Mouse (Mus musculus) intestine, postnatal 0 days (tissue): ENCODE measurements around the gene Zfp119b. TPM values are rescaled to one million over a fixed set of nuclear protein-coding genes. Genes with fewer than 3 reads are reported as not detected.

Source experiments
- ATAC-seq: fragments of 200-750 bp; cut with Nextera tagmentation; 2 replicates; pipeline ENCODE4 v1.8.0; 2017; ENCODE audit warnings: mild to moderate bottlenecking, moderate TSS enrichment, moderate library complexity
- H3K27ac ChIP-seq: fragments of 300-500 bp; sonication (generic); 2 replicates; pipeline ENCODE4 v1.5.1; 2014; ENCODE audit warnings: mild to moderate bottlenecking, low read depth, low read length, moderate library complexity
- H3K27me3 ChIP-seq: fragments of 300-500 bp; sonication (generic); replicated peaks from 2 replicates; pipeline ENCODE4 v1.6.1; 2014; ENCODE audit warnings: low read length, mixed read lengths; ENCODE audit not compliant: control insufficient read depth, insufficient read depth
- H3K36me3 ChIP-seq: fragments of 300-500 bp; sonication (generic); 2 replicates; pipeline ENCODE4 v1.6.1; 2014; ENCODE audit warnings: mild to moderate bottlenecking, moderate library complexity; ENCODE audit not compliant: control insufficient read depth, insufficient read depth
- H3K4me1 ChIP-seq: fragments of 300-500 bp; sonication (generic); replicated peaks from 2 replicates; pipeline ENCODE4 v1.6.1; 2014; ENCODE audit warnings: antibody characterized with exemption, low read length, mixed read lengths; ENCODE audit not compliant: control insufficient read depth, insufficient read depth
- H3K4me2 ChIP-seq: fragments of 300-500 bp; sonication (generic); replicated peaks from 2 replicates; pipeline ENCODE4 v1.6.1; 2014; ENCODE audit warnings: low read depth, mild to moderate bottlenecking, moderate library complexity
- H3K4me3 ChIP-seq: fragments of 300-500 bp; sonication (generic); 2 replicates; pipeline ENCODE4 v1.5.1; 2014; ENCODE audit warnings: low read depth, low read length
- H3K9ac ChIP-seq: fragments of 300-500 bp; sonication (generic); 2 replicates; pipeline ENCODE4 v1.6.1; 2014; ENCODE audit warnings: mild to moderate bottlenecking, low read depth, low read length
- H3K9me3 ChIP-seq: fragments of 300-500 bp; sonication (generic); 2 replicates; pipeline ENCODE4 v1.6.1; 2016; ENCODE audit warnings: mixed run types; ENCODE audit not compliant: control insufficient read depth
- CTCF ChIP-seq: sonication (generic); IDR thresholded peaks from 2 replicates; pipeline ENCODE4 v1.5.1; 2016; ENCODE audit warnings: low read depth, mild to moderate bottlenecking, control low read depth, antibody characterized with exemption, moderate library complexity
- WGBS: fragments of 180-500 bp; shearing (Covaris S2); extraction: QIAGEN DNeasy Blood & Tissue Kit; methylation state at CpG from one replicate; pipeline ENCODE4 v1.1.7; 2014; 5-methylcytosine and 5-hydroxymethylcytosine counted together
- polyA plus RNA-seq: library from polyadenylated mRNA; unstranded; fragments of >200 nt; fragmentation: Nextera tagmentation; extraction: Ambion mirVana; gene quantifications from 2 replicates; pipeline ENCODE4 v1.2.1, GENCODE M21; 2015

Gene Zfp119b
- polyA plus RNA-seq, 1 experiment from 2014 or later, result 3.7 TPM

DNA sequence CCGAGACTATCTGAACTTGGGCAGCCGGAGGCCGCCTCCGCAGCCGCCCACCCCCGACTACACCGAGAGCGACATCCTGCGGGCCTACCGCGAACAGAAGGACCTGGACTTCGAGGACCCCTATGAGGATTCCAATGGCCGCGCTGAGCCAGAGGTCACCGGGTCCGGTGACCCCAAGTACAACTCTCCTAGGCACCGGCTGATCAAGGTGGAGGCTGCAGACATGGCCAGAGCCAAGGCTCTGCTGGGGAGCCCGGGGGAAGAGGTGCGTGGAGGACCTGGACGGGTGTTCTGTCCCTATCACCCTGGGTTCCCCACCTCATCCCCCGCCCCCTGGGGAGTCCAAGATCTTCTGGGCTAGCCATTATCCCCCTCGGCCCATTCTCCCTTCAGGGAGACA, 22.2 kb upstream of the Zfp119b start:
- Histone ChIP-seq H3K4me1 (0 out of 2 replicates have a peak, but pooled peaks cover 4% of the 10 kb centered on the region), H3K27ac (no peak overlapping the region), H3K9me3 (no peaks in the 10 kb centered on the region), H3K4me2 (no peak overlapping the region), H3K36me3 (peaks cover 14% of the 10 kb centered on the region), H3K27me3 (peaks cover 20% of the 10 kb centered on the region), H3K9ac (no peak overlapping the region), H3K4me3 (no peak overlapping the region)
- TF ChIP-seq CTCF, result no peak
- WGBS, result 45% methylated on average over 22 of the region's 22 CpGs
- no peak for ATAC-seq

DNA sequence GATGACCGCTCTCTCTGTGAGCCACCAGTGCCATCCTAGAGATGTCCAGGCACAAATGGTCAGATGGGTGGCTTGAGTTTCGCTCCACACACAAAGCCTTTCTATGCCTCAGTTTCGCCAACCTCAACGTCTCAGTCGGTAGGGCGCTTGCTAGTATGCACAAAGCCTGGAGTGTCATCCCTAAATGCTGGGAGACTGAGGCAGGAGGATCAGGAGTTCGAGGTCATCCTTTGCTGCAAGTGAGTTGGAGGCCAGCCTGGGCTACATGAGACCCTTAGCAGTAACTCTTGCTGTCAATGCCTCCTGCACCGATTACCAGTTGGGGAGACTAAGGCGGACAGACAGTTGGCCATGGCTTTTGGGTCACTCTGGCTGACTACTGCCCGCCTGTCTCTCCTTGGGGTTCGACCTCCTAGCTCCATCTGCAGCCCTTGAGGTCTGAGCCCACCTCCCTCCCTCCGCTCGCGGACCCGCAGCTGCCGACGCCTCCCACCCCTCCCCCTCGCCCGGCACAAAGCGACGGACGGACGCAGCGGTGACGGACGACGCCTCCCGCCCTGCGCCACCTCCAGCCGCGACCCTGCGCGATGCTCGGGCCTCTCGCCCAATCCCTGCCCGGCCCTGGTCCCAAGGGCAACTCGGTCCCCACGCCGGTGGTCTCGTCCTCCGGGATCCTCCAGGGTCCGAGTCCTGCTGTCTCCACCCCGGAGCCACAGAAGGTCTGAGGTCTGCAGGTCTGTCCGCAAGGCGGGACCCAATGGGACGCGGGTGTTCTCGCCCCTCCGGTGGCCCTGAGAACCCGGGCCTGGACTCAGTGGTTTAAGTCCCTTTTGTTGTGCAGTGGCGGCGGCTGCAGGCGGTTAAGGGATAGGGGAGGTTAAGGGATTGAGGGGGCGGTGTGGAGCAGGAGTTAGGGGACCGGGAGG, 20.9 kb upstream of the Zfp119b start, which contains the start of gene Shd:
Shd (plus strand) TSS at position 502 of the 926 bp plus-strand sequence.
- 0 out of 2 replicates have a peak, but pooled peaks have one; percentile 15 for ATAC-seq
- Histone ChIP-seq H3K4me3 (peak within 1 kb of the TSS; percentile 38), H3K9me3 (no peaks in the 10 kb centered on the region), H3K4me1 (0 out of 2 replicates have a peak, but pooled peaks cover 4% of the 10 kb centered on the region), H3K36me3 (peaks cover 19% of the 10 kb centered on the region), H3K27ac (no peak within 1 kb of the TSS), H3K9ac (peak within 1 kb of the TSS; percentile 43), H3K4me2 (peak within 1 kb of the TSS; percentile 66), H3K27me3 (peaks cover 20% of the 10 kb centered on the region)
- WGBS, result 9% methylated on average over 55 of the region's 55 CpGs
- no peak for TF ChIP-seq CTCF

DNA sequence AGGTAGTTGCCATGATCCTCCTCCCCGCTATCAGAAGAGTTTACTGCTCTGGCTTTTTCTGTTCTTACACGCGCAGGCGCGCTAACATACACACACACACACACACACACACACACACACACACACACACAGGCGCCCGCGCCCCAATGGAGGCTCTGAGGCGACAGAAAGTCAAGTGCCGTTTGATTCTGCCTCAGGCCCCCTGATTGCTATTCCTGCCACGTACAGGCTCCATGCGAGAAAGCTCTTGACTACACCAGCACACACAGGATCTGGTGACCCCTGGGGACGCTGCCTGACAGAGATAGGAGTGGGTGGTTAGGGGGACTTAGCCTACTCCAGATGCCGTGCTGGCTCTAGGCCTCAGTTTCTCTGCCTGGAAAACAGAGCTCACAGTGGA, 20.3 kb upstream of the Zfp119b start:
- WGBS, result 38% methylated on average over 14 of the region's 14 CpGs
- Histone ChIP-seq H3K4me2 (no peak overlapping the region; the same call in 1 of the 2 replicates), H3K9ac (no peak overlapping the region), H3K4me3 (no peak overlapping the region), H3K27me3 (peaks cover 20% of the 10 kb centered on the region), H3K27ac (no peak overlapping the region), H3K9me3 (no peaks in the 10 kb centered on the region), H3K4me1 (0 out of 2 replicates have a peak, but pooled peaks cover 4% of the 10 kb centered on the region), H3K36me3 (peaks cover 26% of the 10 kb centered on the region)
- ATAC-seq, result no peak
- no peak for TF ChIP-seq CTCF

DNA sequence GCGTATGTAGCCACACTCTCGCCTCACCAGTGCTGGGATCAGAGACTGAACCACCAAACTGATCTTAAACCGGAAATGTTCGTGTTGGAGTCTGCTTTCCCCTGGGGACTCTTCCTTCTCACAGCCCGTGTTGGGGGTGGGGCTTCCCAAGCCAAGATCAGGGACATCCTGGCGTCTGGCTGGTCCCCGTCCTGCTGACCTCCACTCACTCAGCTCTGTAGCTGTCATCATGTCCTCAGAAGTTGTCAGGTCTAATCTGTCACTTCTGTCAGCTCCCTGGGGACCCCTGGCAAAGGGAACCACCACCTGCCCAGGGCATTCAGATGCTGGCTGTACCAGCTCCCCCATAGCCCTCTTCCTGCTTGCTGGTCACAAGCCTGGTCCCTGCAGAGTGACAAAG, 18.9 kb upstream of the Zfp119b start:
- WGBS, result 73% methylated on average over 7 of the region's 7 CpGs
- H3K27me3 ChIP-seq, result peaks cover 20% of the 10 kb centered on the region

DNA sequence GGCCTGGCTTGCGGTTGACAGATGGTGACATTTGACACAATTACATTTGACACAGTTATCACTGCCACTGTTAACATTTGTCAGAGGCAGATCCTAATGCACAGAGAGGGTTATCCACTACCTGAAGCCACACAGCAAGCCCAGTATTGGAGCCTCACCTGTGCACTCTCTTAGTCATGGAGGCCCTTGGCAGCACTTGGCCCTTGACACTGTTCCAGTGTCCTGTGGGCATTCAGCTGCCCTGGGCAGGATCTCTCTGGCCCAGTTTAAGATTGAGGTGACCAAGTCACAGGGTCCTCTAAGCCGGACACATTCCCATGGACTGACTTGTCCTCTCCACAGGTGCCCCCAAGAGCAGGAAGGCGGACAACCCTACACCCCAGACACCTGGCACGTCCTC, 17.9 kb upstream of the Zfp119b start:
- Histone ChIP-seq H3K9ac (no peak overlapping the region), H3K27ac (no peak overlapping the region), H3K4me1 (0 out of 2 replicates have a peak, but pooled peaks cover 4% of the 10 kb centered on the region), H3K9me3 (no peaks in the 10 kb centered on the region), H3K36me3 (peaks cover 35% of the 10 kb centered on the region), H3K4me2 (no peak overlapping the region), H3K27me3 (peaks cover 20% of the 10 kb centered on the region), H3K4me3 (no peak overlapping the region)
- 95% methylated on average over 4 of the region's 4 CpGs for WGBS
- TF ChIP-seq CTCF, result no peak
- ATAC-seq, result no peak

More for the DNA sequence above, 18.9 kb upstream of the Zfp119b start:
- ATAC-seq, result no peak
- Histone ChIP-seq H3K36me3 (peaks cover 32% of the 10 kb centered on the region), H3K4me3 (no peak overlapping the region), H3K4me2 (no peak overlapping the region), H3K27ac (no peak overlapping the region), H3K9me3 (no peaks in the 10 kb centered on the region), H3K9ac (no peak overlapping the region), H3K4me1 (0 out of 2 replicates have a peak, but pooled peaks cover 4% of the 10 kb centered on the region)
- TF ChIP-seq CTCF, result no peak

DNA sequence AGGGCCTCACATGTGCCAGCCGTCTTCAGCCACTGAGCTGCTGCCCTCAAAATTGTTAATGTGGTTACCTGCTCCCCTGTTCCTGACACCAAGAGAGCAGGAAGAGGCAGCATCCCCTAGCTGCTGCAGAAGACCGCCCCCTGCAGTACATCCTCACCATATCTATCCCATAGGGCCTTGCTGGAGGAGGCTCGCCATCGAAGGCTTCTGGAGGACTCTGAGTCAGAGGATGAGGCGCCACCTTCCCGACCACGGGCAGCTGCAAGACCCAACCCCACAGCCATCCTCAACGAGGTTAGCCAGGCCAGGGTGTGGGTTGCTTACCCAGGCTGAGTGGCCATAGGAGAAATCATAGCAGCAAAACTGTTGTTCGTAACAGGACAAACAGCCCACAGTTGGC, 15.7 kb upstream of the Zfp119b start:
- Histone ChIP-seq H3K4me1 (no peaks in the 10 kb centered on the region), H3K9ac (no peak overlapping the region), H3K4me3 (no peak overlapping the region), H3K4me2 (no peak overlapping the region), H3K27me3 (peaks cover 5% of the 10 kb centered on the region), H3K9me3 (no peaks in the 10 kb centered on the region), H3K36me3 (peaks cover 50% of the 10 kb centered on the region), H3K27ac (no peak overlapping the region)
- 84% methylated on average over 9 of the region's 9 CpGs for WGBS
- no peak for ATAC-seq
- TF ChIP-seq CTCF, result peak; percentile 10; the same call in 1 of the 2 replicates
